Mouse (Mus musculus): ENCODE measurements at regions not wholly inside any gene's neighbourhood (a gene's known extent, or its start where the extent isn't known, plus 50 kb on each side); places are given as distances from the start of the nearest gene placed in this dataset.

- DNase-seq = no peak
These were observed 1729.8 kb downstream of the AI429214 start for GRCm38 (mm10) chr8:38723254-38723653.

GRCm38 (mm10) chr8:38725257-38725656 is 1731.9 kb downstream of the AI429214 start:
- DNase-seq = no peak

DNA sequence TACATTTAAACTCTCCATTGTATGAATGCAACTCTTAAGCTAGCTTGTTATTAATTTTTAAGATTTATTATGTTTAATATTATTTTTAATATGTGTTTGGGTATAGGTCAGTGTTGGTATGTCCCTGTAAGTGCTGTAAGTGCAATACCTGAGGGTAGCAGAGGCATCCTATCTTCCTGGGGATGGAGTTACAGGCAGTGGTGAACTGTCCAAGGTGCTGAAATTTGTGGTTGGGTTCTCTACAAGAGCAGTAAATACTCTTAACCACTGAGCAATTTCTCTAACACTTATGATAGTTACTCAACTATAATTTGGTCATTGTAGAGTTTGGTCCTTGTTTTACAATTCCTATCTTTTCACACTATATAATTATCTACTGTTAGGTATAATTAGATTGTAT is 1753.7 kb downstream of the AI429214 start:
- peak; percentile 22 for DNase-seq

- no peak for DNase-seq
These were observed 1773.3 kb downstream of the AI429214 start for GRCm38 (mm10) chr8:38766626-38767226.

DNA sequence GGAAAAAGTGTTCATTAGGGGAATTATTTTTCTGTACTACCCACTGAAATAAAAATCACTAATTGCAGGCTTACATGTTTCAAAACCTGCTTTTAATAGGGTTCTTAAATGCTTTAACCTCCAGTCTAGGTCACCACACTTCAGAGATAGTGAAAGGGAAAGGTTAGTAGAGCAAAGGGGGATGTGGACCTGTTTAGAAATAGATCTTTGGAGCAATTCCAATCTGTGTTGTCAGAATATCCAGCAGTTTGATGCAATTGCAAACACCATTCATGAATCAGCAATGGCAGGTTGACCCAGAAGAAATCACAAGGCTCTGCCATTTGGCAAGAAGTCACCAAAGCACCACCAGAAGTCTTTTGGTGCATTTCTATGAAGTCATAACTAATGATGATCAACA is 1819.1 kb downstream of the AI429214 start:
- no peak for DNase-seq

GRCm38 (mm10) chr8:38818163-38818562 is 1824.8 kb downstream of the AI429214 start:
- DNase-seq = no peak

DNA sequence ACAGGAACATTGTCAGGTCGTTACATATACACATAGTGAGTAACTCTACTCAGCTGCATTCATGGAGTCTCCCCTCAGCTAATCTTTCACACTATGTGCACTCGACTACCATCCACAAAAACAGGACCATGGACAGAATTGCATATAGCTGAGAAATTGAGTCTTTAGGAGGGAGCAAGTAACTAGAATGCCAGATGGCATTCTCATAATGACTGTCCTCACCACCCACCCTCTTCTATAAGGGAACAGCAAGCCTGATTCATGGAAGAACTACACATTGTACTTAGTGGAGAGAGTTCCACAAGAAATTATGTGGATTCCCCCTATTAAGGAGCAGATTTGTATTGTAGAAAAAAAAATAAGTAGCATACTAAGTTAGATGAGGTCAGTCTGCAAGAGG is 1813.4 kb upstream of the Adam24 start:
- DNase-seq = no peak

- DNase-seq = no peak
These were observed 1807.5 kb upstream of the Adam24 start for GRCm38 (mm10) chr8:38867370-38867769.
